Mouse (Mus musculus) layer of hippocampus, adult 9-11 months (tissue): ENCODE data around the gene Krt26.
A peak's percentile ranks its signal among the peaks of the same experiment; 100 is the strongest.

ENCODE experiments used
- DNase-seq: peaks from one replicate; pipeline ENCODE4 v3.0.0; 2022

The Krt26 gene

GRCm38 (mm10) chr11:99284011-99284410 lies 53.8 kb downstream of the Krt26 start:
- DNase-seq = peak; percentile 29

- DNase-seq = no peak
Measured at GRCm38 (mm10) chr11:99283334-99283733, 54.4 kb downstream of the Krt26 start.

GRCm38 (mm10) chr11:99281116-99281515 lies 56.6 kb downstream of the Krt26 start:
- DNase-seq = no peak

GRCm38 (mm10) chr11:99279986-99280385 lies 57.8 kb downstream of the Krt26 start:
- no peak for DNase-seq
